ENCODE assay signal across 7 mouse cellular contexts in the genomic region with DNA sequence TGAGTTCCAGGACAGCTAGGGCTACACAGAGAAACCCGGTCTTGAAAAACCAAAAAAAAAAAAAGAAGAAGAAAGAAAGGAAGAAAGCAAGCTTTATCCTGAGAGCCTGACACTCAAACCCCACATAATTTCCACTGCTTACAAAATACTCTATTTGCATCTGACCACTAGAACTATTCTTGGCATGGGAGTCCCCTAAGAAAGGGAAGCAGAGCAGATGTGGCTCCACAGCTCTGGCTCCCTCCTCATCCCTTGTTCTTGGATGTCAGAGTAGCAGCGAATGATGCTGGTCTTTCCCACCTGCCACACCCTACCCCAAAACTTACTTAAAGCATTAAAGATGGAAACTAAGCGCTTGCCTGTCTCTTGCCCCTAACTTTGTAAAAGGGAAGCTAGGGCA. TPM values are rescaled to one million over a fixed set of nuclear protein-coding genes. Genes with fewer than 3 reads are reported as not detected.
A peak's percentile ranks its signal among the peaks of the same experiment; 100 is the strongest.
DNase-seq lines count a peak whose midpoint lies in the region; ATAC-seq lines count a peak whose summit lies in the region.

No protein-coding gene starts in this region.

- WGBS in heart, embryonic 13.5 days = 80% methylated on average over 3 of the region's 3 CpGs
- 29% methylated on average over 3 of the region's 3 CpGs for WGBS in liver, embryonic 16.5 days (ENCODE audit: insufficient replicate concordance)

- H3K9me3 ChIP-seq in heart, embryonic 13.5 days = no peaks in the 10 kb centered on the region
- no peaks in the 10 kb centered on the region for H3K9me3 ChIP-seq in liver, embryonic 16.5 days (replicated peaks; ENCODE audit: control insufficient read depth, low read length)

- DNase-seq in spleen, postnatal 36 days (ENCODE audit: low spot score in 2 of 2) = peak; percentile 64 to 65
- no peak for DNase-seq in spleen, adult 12 weeks (ENCODE audit: low spot score)
- no peak for DNase-seq in right cerebral cortex, postnatal 36 days (ENCODE audit: low spot score in 2 of 2)
- no peak for DNase-seq in adrenal gland, adult (ENCODE audit: inconsistent age in 2 of 2, low spot score in 1 of 2)
- DNase-seq in embryo, embryonic 10 days (ENCODE audit: low spot score) = no peak

- peaks cover 58% of the 10 kb centered on the region for H3K4me1 ChIP-seq in heart, embryonic 13.5 days
- H3K4me1 ChIP-seq in liver, embryonic 16.5 days (ENCODE audit: control insufficient read depth, low read depth, low read length) = peaks cover 39% of the 10 kb centered on the region

- no peak overlapping the region for H3K27ac ChIP-seq in heart, embryonic 13.5 days (replicated peaks)
- H3K27ac ChIP-seq in liver, embryonic 16.5 days (ENCODE audit: low read length) = no peak overlapping the region; the same call in 1 of the 2 replicates

- no peak for ATAC-seq in heart, embryonic 13.5 days (ENCODE audit: extremely low read depth, insufficient number of reproducible peaks, low FRiP score, low TSS enrichment)
- no peak for ATAC-seq in liver, embryonic 16.5 days (ENCODE audit: low read depth)

- peak overlapping the region; percentile 90 for H3K4me3 ChIP-seq in heart, embryonic 13.5 days
- peak overlapping the region; percentile 85 for H3K4me3 ChIP-seq in liver, embryonic 16.5 days (ENCODE audit: low read depth, low read length)

- no peaks in the 10 kb centered on the region for H3K27me3 ChIP-seq in heart, embryonic 13.5 days (replicated peaks)
- no peaks in the 10 kb centered on the region for H3K27me3 ChIP-seq in liver, embryonic 16.5 days (ENCODE audit: control insufficient read depth, insufficient read depth, low read depth, low read length)

- peak overlapping the region; percentile 84 for H3K4me2 ChIP-seq in heart, embryonic 13.5 days
- H3K4me2 ChIP-seq in liver, embryonic 16.5 days (ENCODE audit: low read depth, low read length) = peak overlapping the region; percentile 83

- no peaks in the 10 kb centered on the region for H3K36me3 ChIP-seq in heart, embryonic 13.5 days
- no peaks in the 10 kb centered on the region for H3K36me3 ChIP-seq in liver, embryonic 16.5 days (ENCODE audit: control insufficient read depth, insufficient read depth)

- peak overlapping the region; percentile 96 for H3K9ac ChIP-seq in heart, embryonic 13.5 days
- H3K9ac ChIP-seq in liver, embryonic 16.5 days (ENCODE audit: low read depth, low read length) = no peak overlapping the region

RNA-seq across cellular contexts. Expression of a gene that starts 16.6 kb away (rescaled TPM):
- polyA plus RNA-seq in heart, embryonic 13.5 days (2015; fragmentation: Nextera tagmentation; extraction: Ambion mirVana) = not detected in 2 replicates
- polyA plus RNA-seq in liver, embryonic 16.5 days (2015; fragmentation: Nextera tagmentation; extraction: Ambion mirVana) = 0.07 and 0.09 TPM in 2 replicates

RNA-seq across cellular contexts. Expression of a gene that starts 17.2 kb away (rescaled TPM):
- polyA plus RNA-seq in heart, embryonic 13.5 days (2015; fragmentation: Nextera tagmentation; extraction: Ambion mirVana) = 14.1 and 16.7 TPM in 2 replicates
- 7.9 and 10.7 TPM in 2 replicates for polyA plus RNA-seq in liver, embryonic 16.5 days (2015; fragmentation: Nextera tagmentation; extraction: Ambion mirVana)

Comparison
In these comparisons a context has a peak if more than half of its experiments do, and no peak if none do; other contexts are left out.
1. DNase-seq: peak in spleen, postnatal 36 days (2 of 2); none in spleen, adult 12 weeks (single experiment), right cerebral cortex, postnatal 36 days (0 of 2), adrenal gland, adult (0 of 2) and embryo, embryonic 10 days (single experiment).